Mouse (Mus musculus) telencephalon, adult 2 months (tissue): ENCODE measurements at regions not wholly inside any gene's neighbourhood (a gene's known extent, or its start where the extent isn't known, plus 50 kb on each side); places are given as distances from the start of the nearest gene placed in this dataset.
A peak's percentile ranks its signal among the peaks of the same experiment; 100 is the strongest.

Experiments used
- DNase-seq: peaks from one replicate; pipeline ENCODE4 v3.0.0-alpha.2; 2011; ENCODE audit warnings: low read depth, low spot score

DNA sequence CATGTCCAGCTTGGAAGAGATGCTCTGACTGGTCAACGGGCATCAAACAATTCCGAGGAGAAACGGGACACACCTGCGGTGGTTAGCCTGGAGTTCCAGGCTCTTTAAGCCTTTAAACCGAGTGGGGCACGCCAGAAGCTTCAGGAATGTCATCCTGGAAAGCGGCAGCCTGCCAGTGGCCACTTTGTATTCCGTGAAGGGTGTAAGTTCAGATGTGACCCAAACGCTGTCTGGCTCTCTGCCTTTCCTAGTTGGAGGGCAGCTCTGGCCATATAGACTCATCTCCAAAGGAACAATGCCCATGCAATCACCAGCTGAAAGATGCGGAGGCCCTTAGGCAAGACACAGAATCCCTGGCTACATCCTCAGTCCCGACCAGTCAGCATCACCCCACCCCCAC, 597.8 kb upstream of the Gm10131 start:
- no peak for DNase-seq

DNA sequence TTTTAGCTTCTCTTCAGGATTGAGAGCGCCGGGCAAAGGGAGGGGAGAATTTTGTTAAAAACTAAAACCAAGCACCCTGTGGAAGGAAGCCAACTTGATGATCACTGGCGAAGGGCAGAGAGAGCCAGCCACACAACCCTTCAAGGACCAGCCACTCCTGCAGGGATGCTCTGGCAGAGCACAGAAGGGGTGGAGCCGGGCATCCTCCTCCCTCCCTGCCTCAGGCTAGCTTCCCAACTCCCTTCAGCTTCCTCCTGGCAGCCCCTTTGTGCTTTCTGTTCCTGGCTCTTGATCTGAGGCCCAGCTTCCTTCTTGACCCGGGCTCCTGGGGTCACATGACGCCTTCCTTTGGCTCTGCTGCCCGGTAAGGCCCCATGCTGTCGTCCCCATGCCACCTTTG, 591.8 kb upstream of the Gm10131 start:
- no peak for DNase-seq

DNA sequence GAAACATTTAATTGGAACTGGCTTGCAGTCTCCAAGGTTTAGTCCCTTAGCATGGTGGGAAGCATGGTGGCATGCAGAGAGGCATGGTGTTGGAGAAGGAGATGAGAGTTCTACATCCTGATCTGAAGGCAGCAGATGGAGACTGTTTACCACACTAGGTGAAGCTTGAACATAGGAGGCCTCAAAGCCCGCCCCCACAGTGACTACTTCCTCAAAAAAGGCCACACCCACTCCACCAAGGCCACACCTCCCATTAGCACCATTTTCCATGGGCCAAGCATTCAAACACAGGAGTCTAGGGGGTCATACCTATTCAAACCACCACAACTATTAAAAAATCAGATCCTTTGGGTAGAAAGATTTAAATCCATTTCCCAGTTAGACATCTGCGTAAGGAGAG, 591.3 kb upstream of the Gm10131 start:
- DNase-seq, result no peak

DNA sequence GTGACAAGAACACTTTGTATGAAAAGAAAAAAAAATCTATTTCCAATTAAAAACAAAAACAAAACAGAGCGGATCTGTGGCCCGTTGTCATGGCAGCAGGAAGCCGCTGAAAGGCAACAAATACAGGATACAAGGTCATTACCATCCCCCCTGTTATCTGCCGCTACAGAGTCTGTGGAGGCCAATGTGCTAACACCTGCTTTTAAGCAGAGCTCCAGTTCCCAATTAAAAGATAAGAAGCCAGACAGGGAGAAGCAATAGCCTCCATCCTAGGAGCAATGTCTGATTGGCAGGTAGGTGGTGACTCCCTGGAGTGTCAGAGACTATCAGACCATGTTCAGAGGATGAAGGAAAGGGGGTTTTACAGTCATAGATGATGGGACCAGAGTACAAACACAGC, 587.5 kb upstream of the Gm10131 start:
- DNase-seq, result no peak

DNA sequence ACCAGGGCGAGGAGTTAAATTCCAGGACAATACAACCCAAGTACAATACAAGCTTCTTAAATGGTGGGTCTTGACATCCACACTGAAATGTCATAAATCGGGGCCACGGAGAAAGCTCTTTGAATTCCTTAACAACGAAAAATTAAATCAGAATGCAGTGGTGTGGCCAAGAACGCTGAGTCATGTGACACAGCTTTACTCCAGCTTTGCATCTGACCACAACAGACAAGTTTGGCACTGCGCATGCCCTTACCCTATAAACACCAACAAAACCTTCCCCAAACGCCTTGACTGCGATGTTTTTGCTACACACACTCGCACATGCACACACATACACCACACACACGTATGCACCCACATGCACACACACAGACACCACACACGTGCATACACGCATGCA, 584.8 kb upstream of the Gm10131 start:
- no peak for DNase-seq

DNA sequence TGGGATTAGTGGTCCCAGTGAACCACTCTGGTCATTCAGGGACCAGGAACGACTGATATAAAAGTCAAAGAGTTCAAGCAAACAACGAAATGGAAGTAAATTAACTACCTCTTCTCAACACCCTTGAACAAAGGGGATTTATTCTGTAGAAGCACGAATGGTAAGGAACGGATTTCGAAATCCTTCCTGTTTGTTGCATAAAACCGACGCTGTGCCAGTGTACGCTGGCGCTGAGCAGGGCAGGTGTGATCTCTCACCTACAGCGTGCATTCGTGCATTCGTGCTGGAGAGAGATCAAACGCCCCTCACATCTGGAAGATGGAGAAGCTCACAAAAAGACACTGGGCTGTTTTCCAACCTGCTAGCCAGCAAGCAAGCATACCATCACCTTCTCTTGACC, 581.1 kb upstream of the Gm10131 start:
- no peak for DNase-seq

DNA sequence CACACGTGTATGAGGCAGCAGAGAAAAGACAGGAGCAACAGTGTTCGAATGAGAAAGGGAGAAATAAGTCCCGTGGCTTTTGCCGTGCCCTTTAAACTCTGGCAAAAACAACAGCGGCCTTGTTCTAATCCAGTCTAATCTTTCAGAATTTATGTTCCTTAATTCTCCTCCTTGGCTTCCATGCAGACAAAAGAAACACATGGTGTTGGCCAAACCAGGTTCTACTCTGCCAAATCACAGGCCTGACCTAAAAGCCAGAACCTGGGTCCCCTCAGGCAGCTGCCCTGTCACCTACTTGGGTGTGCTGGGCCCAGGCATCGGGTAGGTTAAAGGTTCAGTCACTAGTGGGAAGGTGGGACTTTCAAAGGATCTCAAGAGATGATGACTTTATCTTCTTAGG, 580.2 kb upstream of the Gm10131 start:
- DNase-seq, result no peak

DNA sequence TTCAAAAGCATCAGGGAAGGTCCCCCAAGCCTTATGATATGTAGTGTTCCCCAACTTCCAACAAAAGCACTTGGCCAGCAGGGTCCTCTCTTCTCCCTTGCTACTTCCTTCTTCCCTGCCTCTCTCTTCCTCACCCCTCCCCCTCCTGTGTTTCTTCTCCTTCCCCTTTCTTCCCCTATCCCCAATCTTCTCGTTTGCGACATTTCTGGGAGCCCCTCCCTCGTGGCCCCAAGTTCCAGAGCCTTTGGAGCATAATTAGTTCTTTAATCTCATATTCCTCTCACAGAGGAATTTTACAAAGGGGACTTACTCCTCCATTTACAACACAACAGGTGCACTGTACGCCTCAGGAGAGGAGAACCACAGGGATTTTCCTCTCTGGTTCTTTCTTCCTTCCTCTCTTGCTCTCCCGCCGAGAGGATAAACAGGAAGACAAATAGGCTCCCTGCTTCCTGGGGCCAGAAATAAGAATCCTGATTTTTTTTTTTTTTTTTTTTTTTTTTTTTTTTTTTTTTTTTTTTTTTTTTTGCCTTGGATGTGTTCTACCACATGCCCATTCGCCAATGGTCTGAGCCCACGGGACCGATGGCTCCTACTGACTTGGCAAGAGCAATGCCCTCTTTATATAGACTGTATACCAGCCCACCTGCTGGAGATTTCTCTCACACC, 578.4 kb upstream of the Gm10131 start:
- no peak for DNase-seq

DNA sequence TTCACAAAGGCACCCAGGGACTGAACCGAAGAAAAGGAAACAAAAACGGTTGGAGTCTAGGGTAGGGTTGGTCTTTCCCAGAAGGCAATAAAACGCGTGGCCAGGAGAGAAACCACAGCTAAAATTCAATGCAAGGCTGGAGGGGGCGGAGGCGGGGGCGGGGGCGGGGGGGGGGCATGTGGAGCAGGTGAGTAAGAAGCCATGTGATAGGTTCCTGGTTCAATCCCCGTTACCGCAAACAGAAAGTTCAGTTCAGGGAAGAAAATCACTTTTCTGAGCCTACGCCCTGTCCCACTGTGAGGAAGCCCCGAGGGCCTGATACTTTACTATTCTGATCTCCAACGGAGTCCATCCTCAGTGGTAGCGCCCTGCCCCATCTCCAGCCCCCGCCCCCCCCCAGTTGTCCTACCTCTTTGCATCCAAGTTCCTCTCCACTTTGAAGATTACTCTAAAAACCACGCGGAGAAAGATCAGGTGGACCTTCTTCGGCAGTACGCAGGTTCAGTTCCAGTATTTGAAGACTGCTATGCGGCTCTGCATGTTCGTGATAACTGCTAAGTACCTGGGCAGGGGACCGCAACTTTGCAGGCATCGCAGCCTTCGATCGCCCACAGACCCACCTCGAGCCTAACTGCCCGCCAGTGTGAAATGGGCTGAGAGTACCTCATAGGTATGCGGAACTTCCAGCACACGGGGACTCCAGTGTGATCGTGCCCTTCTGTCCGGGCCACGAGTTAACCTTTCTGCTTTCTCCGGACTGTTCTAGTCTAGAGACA, 577.7 kb upstream of the Gm10131 start:
- DNase-seq, result no peak

DNA sequence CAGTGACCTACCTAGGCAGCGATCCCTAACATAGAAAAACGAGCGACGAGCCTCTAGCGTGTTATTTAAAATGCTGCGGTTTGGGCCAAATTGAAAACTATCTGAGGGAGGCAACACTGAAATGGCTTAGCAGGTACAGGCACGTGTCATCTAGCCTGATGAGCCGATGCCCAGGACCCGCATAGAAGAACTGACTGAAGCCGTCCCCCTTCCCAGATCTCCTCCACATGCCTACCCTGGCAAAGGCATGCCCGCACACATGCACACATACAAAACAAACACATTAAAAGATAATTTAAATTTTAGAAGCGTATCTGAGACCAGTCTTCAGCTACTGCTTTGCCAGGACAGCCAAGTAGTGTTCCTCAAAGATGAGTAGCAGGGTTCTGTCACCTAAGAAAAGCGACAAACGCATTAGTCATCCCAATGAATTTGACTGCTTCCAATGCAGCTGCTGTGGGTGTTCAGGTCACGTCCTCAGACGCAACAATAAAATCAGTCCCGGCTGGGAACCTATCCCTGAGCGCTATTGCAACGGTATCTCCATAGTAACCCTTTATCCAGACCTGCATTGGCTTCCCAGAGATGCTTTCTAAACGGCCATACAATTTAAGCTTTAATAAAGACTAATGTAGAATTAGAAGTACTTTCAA, 577.0 kb upstream of the Gm10131 start:
- no peak for DNase-seq

DNA sequence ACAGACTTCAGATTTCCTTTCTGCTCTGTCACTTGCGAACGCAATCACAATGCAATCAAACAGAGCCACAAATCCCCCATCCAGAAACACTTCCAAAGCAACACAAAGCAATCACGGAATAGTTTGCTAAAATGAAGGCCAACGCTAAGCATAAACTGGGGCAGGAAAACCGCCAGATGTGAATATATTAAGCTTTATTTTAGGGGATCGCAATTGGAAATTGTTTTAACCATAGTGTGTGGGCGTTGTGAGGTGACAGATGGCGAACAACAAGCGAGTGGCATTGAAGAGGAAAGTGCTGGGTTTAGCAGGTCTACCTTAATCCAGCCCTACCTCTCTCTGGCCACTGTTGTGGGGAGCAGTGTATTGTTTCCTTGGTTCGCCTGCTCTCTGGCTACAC, 574.8 kb upstream of the Gm10131 start:
- no peak for DNase-seq

DNA sequence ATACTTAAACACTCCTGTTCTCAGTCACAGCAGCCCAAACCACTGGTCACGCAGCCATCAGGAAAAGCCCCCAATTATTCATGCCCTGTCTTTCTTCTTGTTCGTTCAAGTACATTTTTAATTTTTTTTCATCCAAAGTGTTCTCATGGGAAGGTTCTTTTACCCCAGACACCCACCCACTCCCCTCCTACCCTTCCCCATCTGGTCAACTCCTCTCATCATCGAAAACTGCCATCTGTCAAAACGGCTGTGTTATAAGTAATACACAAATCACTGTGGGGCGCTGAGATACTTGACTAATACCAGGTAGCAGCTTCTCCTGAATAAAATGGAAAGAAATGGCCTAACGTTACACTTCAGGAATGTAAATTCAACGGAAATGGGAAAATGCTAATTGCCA, 573.1 kb upstream of the Gm10131 start:
- DNase-seq, result peak; percentile 61

DNA sequence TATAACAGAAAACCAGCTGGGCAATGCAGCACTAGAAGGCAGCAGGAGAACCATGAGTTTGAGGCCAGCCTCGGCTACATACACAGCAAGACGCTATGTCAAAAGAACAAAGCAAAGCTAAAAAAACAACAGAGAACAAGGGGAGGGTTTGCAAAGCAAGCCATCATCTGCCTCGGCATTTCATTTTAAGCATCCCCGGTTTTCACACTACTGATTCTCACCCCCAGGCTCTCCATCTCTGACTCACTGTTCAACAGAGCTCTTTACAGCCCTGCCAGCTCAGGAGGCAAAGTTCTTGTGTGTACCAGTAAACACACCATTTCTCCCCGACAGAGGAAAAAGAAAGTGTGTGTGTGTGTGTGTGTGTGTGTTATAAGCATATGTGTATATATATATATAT, 571.6 kb upstream of the Gm10131 start:
- DNase-seq, result peak; percentile 72

DNA sequence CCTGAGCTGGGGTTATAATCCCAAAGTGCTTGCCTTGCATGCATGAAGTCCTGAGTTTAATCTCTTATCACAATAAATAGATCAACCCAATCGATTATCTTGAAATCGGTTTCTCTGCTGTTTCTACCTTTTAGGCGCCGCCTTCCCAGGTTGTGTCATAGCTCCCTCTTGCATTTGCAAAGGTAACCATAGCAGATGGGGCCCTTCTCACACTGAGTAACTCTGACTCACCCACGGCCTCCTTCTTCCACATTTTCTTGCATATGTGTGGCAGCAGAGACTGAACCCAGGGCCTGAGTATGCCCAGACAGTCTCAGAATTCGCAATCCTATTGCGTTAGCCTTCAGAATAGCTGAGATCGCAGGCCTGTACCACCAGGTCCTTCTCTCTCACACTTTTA, 570.7 kb upstream of the Gm10131 start:
- DNase-seq, result no peak

DNA sequence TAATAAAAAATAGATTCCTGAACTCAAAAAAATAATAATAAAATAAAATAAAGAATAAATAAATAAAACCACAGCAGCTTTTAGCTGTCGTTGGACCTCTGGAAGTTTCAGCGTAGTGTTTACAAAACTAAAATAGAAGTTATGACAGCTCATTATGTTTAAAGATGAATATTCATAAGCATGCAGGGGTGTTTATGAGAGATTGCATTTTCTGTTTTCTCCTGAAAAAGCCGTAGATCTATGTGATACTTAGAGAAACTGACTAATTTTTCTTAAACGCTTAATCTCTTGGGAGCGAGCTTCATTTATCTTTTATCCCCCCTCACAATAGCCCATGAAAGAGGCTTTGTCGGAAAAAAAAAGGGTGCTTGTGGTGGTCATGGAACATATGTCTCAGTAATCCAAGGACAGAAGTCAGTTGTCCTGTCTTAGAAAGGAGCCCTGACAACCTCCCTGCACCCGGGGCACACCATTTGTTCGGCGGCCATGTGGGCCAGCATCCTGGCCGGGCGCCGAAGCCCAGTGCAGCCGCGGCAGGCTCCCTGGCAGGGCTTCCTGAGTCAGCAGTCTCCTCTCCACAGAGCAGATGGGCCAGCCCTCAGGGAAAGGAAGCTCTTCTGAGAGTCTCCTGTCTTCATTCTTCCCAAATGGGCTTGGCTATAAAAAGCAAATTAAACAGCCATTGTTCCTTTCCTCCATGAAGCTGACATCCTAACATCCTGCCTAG, 568.2 kb upstream of the Gm10131 start:
- peak; percentile 54 for DNase-seq

DNA sequence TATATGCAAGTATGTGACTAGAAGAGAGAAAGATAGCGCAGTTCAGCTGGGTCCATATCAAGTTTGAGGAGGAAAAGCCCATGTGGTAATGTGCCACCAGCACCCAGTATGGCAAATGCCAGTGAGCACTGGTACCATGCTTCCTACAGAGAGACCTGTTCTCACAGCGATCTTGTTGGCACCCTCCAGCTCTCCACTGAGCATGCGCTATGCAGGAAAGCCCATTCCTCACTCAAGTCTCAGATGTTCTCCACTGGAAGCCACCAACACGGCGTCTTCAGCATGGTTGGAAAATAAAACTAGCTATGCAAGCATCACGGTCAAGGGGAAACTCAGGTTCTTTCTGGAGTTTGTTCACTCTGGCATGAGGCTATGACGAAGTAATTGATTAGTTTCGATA, 567.3 kb upstream of the Gm10131 start:
- DNase-seq, result no peak

DNA sequence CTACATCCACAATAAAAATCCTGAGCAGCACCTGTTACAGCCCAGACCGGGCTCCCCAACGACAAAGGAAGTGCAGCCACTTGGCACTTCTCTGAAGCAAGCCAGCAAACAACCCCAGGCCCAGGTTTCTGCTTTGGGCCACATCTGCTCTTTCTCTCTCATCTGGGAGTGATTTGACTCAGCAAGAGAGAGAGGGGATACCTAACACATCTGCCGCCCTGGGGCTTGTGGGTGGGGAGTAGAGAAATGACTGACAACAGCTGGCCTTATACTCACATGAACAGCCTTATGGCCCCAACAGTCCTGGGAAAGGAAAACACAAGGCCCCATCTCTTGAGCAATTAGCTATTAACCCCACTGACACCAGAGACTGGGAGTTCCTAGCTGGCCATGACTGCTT, 560.2 kb upstream of the Gm10131 start:
- DNase-seq, result no peak

DNA sequence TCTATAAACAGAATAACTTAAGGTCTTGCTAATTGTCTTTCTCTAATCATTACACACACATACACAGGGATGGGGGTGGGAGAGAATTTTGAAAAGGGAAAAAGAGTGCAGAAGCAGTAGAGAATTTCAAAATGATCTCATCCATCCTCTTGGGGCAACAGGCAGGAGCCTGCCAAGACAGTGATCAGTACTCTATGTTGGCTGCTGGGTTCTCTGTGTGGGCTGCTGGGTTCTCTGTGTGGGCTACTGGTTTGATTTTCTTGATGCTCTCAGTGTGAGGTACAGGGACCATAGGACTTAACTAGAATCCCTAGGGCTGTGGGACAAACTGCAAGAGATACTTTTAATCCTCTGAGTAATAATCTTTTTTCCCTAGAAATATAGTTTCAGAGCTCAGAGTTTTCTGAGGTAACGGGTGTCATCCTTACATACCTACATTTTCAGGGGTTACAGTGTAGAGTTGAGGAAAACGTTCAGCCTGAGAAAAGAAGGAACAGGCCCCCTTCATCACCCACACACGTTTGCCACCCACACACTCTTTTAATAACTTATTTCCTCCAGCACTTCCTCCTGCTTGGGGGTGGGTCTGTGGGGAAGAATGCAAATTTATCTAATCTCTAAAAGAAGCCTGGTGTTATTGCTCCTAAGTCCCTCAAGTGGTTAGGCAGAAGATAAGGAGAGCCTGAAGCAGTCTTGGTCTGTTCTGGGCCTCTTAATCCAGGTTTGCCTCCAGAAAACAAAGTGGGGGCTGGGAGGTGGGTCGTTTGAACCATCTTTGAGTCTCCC, 559.6 kb upstream of the Gm10131 start:
- DNase-seq, result no peak

DNA sequence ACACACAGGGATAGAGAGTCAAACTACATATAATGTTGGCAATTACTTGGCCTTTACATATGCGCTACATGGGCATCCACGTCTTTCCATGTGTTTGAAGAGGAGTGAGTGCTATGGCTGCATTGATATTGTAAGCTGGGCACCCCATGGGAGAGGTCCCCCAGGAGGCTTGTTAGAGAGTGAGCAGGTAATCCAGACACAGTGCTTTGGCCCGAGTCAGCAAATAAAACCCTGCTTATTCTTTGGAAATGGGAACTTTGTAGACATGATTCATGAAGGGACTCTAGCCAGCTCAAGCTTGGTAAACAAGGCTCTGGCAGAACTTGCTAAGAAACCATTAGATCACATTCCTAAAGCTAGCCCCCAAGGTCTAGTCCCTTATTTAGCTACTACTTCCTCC, 557.6 kb upstream of the Gm10131 start:
- no peak for DNase-seq

DNA sequence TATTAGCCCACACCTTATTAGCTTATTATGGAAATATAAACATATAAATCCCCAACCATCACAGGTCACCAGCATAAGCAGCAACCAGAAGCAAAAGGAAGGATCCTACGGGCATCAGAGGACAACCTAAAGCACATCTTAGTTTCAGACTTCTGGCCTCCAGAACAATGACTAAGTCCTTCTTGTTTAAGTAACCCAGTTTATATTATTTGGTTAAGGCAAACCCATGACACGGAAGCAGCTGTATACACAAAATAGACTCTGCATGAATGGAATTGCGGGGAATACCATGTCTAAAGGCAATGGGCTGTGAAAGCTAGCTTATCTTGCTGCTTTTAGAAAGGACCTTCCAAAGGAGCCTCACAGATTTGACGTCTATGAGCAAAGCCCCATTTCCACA, 552.9 kb upstream of the Gm10131 start:
- no peak for DNase-seq

DNA sequence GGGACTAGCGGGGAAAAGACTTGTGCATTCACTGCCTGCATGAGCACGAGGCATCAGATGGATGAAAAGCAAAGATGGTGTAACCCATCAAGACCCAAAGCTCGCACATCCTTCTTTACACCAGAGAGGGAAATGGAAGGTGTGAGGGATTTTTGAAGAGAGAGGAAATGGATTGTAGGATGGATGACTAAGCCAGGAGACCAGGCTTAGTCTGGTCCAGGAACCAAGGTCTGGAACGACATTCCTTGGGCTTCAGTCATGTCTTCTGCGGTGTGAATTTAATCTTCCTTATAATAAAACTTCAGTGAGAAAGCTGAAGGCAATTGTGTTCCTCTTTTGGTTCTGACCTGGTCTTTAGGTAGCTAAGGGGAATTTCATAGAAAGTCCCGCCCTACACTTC, 551.0 kb upstream of the Gm10131 start:
- DNase-seq, result no peak

DNA sequence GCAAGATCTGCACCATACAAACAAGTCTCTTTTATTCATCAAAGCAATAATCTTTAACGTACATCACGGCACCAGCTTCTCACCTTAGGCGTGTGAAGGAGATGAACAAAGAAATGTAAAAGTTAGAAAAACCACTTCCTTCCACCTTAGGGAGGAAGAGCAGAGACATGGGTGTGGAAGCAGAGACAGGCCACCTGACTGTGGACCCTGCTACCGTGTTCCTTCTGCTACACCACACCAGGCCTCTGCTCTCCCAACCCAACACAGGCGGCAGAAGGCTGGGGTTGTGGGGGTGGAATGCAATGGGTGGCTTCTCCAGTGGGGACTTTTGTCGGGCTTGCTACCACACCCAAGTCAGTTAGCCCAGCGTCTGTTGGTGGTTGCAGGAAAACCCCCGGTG, 540.2 kb upstream of the Gm10131 start:
- no peak for DNase-seq
